Comparison of ENCODE assay signal across 16 mouse cellular contexts in the genomic region with DNA sequence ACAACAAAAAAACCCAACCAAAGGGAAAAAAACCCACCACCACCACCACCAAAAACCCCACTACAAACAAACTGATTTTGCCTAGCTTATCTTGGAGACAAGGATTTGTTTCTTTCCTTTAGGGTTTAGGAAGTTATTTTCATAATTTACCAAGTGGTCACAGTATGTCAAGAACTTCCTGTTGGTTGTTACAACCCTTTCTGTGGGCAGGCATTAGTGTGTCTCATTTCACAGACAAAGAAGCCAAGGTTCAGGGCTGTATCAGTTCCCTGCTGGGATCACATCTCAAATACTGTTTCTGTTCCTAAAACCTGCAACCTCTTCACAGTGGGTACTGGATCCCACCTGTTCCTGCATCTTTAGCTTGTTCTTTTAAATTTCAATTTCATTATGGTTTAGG.
DNase-seq lines count a peak whose midpoint lies in the region; ATAC-seq lines count a peak whose summit lies in the region.
"Had no signal": no experiment of that assay in that cellular context is flagged by ENCODE, and none has a peak within 500 bp of the region (broad histone marks: within the 10 kb centered on the region; RNA-seq: fewer than 3 reads in every experiment).

No protein-coding gene starts in this region.

- DNase-seq in heart, adult 11 months: peak; percentile 46
- no peak for DNase-seq in heart, postnatal 14 days
- DNase-seq in left cerebral cortex, postnatal 10 days (ENCODE audit: extremely low spot score in 1 of 2, low spot score in 2 of 2): no peak
- no peak for DNase-seq in cerebellum, postnatal 14 days
- DNase-seq: adrenal gland, adult 2 months; adrenal gland, postnatal 14 days; B cell, adult 2 months; cerebellum, adult 11-12 months; cerebellum, adult 8-10 months; cerebellum, postnatal 10 days; gastrocnemius, postnatal 25 days; heart, postnatal 36 days had no signal

- peak; percentile 84 for ATAC-seq in granulocyte monocyte progenitor cell, adult 5-6 weeks (replicated peaks; ENCODE audit: poor library complexity, severe bottlenecking)
- ATAC-seq in megakaryocyte progenitor cell, adult 5-6 weeks (replicated peaks; ENCODE audit: poor library complexity): peak; percentile 82
- ATAC-seq: forebrain, embryonic 15.5 days; intestine, postnatal 0 days had no signal

- intact Hi-C loops in heart, postnatal 14 days (cut with DNase I): no loop called here
- intact Hi-C loops in left cerebral cortex, postnatal 10 days (cut with DNase I): no loop called here
